Mouse (Mus musculus): ENCODE results near the gene Cd47.

DNA sequence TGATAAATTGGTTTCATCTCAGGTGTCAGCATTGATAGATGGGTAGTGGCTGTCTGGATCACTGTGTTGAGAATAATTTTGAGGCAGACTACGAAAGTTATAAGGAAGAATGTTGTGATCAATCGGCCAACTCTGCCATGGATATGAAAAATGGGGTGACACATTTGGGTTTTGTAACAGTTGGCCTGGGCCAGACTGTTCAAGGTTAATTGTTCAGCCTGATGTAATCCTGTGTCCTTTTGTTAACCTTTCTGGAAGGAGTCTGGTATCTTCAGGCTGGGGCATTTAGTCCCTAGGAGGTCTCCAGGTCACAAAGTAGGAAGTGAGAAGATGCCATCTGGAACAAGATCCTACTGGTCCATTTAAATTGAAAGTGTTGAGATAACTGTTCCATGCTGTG is 4.1 kb upstream of the Cd47 start:
- TF ChIP-seq POLR2AphosphoS2 (IDR thresholded peaks at IDR 0.05; ENCODE audit: insufficient read length, low read depth): no peak
- no peak for TF ChIP-seq SRF (IDR thresholded peaks at IDR 0.05; ENCODE audit: control insufficient read depth, insufficient read length, low read depth)
- TF ChIP-seq MAX (IDR thresholded peaks at IDR 0.05; ENCODE audit: low read depth): no peak
- TF ChIP-seq USF1 (IDR thresholded peaks at IDR 0.05; ENCODE audit: low read depth): no peak
- TF ChIP-seq POLR2A (IDR thresholded peaks at IDR 0.05; ENCODE audit: insufficient read length, low read depth): no peak
- TF ChIP-seq MYOG (IDR thresholded peaks at IDR 0.05; ENCODE audit: control insufficient read depth in 1 of 3, insufficient read depth in 1 of 3, insufficient read length in 2 of 3, low read depth in 2 of 3): no peak
- TF ChIP-seq CEBPB (IDR thresholded peaks at IDR 0.05; ENCODE audit: insufficient read depth, poor library complexity, severe bottlenecking): no peak
- TF ChIP-seq TCF3 (IDR thresholded peaks at IDR 0.05; ENCODE audit: insufficient read length, low read depth): no peak
- TF ChIP-seq TCF12 (IDR thresholded peaks at IDR 0.05; ENCODE audit: insufficient read depth, poor library complexity, severe bottlenecking): no peak

Data from myocyte (in vitro differentiated cells).